Mouse (Mus musculus) stomach, embryonic 16.5 days (tissue): ENCODE measurements around the gene Sox10. TPM values are rescaled to one million over a fixed set of nuclear protein-coding genes. Genes with fewer than 3 reads are reported as not detected.

Experiments
- ATAC-seq: fragments of 200-750 bp; cut with Nextera tagmentation; 2 replicates; pipeline ENCODE4 v1.8.0; 2017; ENCODE audit warnings: moderate number of reproducible peaks, moderate TSS enrichment; ENCODE audit not compliant: insufficient read depth, low FRiP score
- H3K27ac ChIP-seq: fragments of 300-500 bp; sonication (generic); 2 replicates; pipeline ENCODE4 v1.5.1; 2014; ENCODE audit warnings: low read length
- H3K27me3 ChIP-seq: fragments of 300-500 bp; sonication (generic); 2 replicates; pipeline ENCODE4 v1.6.1; 2014; ENCODE audit warnings: low read length, control low read depth, mixed read lengths; ENCODE audit not compliant: control insufficient read depth, insufficient read depth
- H3K36me3 ChIP-seq: fragments of 300-500 bp; sonication (generic); 2 replicates; pipeline ENCODE4 v1.6.1; 2014; ENCODE audit warnings: low read length; ENCODE audit not compliant: control insufficient read depth, insufficient read depth
- H3K4me1 ChIP-seq: fragments of 300-500 bp; sonication (generic); 2 replicates; pipeline ENCODE4 v1.6.1; 2014; ENCODE audit warnings: low read length, control low read depth, mixed read lengths; ENCODE audit not compliant: control insufficient read depth, insufficient read depth
- H3K4me2 ChIP-seq: fragments of 300-500 bp; sonication (generic); 2 replicates; pipeline ENCODE4 v1.6.1; 2014; ENCODE audit warnings: low read depth, low read length, mixed read lengths
- H3K4me3 ChIP-seq: fragments of 300-500 bp; sonication (generic); replicated peaks from 2 replicates; pipeline ENCODE4 v1.5.1; 2014; ENCODE audit warnings: mild to moderate bottlenecking, low read length
- H3K9ac ChIP-seq: fragments of 300-500 bp; sonication (generic); 2 replicates; pipeline ENCODE4 v1.6.1; 2014; ENCODE audit warnings: low read length
- H3K9me3 ChIP-seq: fragments of 300-500 bp; sonication (generic); replicated peaks from 2 replicates; pipeline ENCODE4 v1.6.1; 2016; ENCODE audit warnings: low read length, control low read depth; ENCODE audit not compliant: control insufficient read depth
- WGBS: fragments of 180-500 bp; shearing (Covaris S2); extraction: QIAGEN DNeasy Blood & Tissue Kit; methylation state at CpG from one replicate; pipeline ENCODE4 v1.1.7; 2014; 5-methylcytosine and 5-hydroxymethylcytosine counted together
- polyA plus RNA-seq: library from polyadenylated mRNA; unstranded; fragments of >200 nt; fragmentation: Nextera tagmentation; extraction: Ambion mirVana; gene quantifications from 2 replicates; pipeline ENCODE4 v1.2.1, GENCODE M21; 2015

Gene Sox10
- polyA plus RNA-seq, 1 experiment from 2014 or later, result 5.3 TPM

DNA sequence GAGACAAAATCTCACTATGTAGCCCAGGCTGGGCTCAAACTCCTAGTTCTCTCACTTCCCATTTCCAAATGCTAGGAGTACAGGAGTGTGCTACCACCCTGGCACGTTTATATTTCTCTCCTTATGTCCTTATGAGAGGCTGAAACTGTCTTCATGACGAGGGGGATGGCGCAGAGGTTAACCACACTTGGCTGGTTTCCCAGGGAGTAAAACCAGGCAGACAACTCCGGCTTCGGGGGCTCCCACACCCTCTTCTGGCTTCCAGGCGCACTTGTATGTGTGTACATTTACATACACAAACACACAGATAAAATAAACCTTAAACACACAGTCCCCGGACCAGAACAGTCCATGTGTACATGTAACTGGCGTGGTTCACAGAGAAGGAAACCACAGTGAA is 21.0 kb downstream of the Sox10 start:
- WGBS, result 50% methylated on average over 8 of the region's 8 CpGs
- H3K4me3 ChIP-seq, result no peak overlapping the region
- peaks cover 15% of the 10 kb centered on the region for H3K4me1 ChIP-seq
- H3K9ac ChIP-seq, result no peak overlapping the region
- H3K9me3 ChIP-seq, result no peaks in the 10 kb centered on the region
- ATAC-seq, result no peak
- peaks cover 12% of the 10 kb centered on the region; the same call in 1 of the 2 replicates for H3K36me3 ChIP-seq
- H3K27ac ChIP-seq, result peak overlapping the region; percentile 43
- H3K4me2 ChIP-seq, result no peak overlapping the region
- H3K27me3 ChIP-seq, result no peaks in the 10 kb centered on the region

DNA sequence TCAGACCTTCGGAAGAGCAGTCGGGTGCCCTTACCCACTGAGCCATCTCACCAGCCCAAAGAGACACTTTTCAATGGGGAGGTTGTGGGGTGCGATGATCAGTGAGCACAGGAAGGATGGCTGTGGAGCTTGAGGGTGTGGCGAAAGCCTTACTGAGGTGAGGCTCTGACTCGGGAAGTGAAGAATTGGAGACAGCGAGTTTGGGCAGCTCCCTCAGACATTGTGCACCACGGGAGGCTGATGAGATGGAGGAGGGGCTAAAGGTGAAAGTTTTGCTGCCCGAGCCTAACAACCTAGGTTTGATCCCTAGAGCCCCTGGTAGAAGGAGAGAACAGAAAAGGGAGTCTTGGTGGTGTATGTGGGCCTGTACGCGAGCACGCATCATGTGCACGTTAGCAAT is 21.7 kb downstream of the Sox10 start:
- H3K4me1 ChIP-seq, result peaks cover 15% of the 10 kb centered on the region
- no peak overlapping the region for H3K4me2 ChIP-seq
- no peak overlapping the region for H3K4me3 ChIP-seq
- ATAC-seq, result no peak
- H3K9me3 ChIP-seq, result no peaks in the 10 kb centered on the region
- WGBS, result 78% methylated on average over 12 of the region's 12 CpGs
- peaks cover 10% of the 10 kb centered on the region; the same call in 1 of the 2 replicates for H3K36me3 ChIP-seq
- H3K27me3 ChIP-seq, result no peaks in the 10 kb centered on the region
- no peak overlapping the region for H3K9ac ChIP-seq
- peak overlapping the region; percentile 43 for H3K27ac ChIP-seq

DNA sequence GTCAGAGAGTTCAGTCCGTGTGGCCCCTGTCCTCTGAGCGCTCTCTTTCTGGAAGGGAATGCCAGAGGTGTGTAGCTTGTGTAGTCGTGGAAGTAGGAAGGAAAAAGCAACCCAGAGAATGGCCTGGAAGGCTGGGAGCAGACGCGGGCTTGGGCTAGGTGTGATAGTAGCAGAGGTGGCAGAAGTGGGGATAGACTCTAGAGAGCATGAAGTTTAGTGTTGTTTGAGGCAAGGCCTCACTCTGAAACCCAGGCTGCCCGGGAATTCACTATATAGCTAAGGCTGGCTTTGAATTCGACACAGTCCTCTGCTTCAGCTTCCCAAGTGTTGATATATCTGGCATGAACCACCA is 23.5 kb downstream of the Sox10 start:
- Histone ChIP-seq H3K9ac (peak overlapping the region; percentile 72), H3K36me3 (0 out of 2 replicates have a peak, but pooled peaks cover 7% of the 10 kb centered on the region), H3K4me2 (peak overlapping the region; percentile 85), H3K4me1 (peaks cover 15% of the 10 kb centered on the region), H3K27me3 (no peaks in the 10 kb centered on the region), H3K27ac (peak overlapping the region; percentile 50), H3K9me3 (no peaks in the 10 kb centered on the region), H3K4me3 (peak overlapping the region; percentile 64)
- WGBS, result 0% methylated on average over 7 of the region's 7 CpGs
- 0 out of 2 replicates have a peak, but pooled peaks have one; percentile 3 for ATAC-seq

DNA sequence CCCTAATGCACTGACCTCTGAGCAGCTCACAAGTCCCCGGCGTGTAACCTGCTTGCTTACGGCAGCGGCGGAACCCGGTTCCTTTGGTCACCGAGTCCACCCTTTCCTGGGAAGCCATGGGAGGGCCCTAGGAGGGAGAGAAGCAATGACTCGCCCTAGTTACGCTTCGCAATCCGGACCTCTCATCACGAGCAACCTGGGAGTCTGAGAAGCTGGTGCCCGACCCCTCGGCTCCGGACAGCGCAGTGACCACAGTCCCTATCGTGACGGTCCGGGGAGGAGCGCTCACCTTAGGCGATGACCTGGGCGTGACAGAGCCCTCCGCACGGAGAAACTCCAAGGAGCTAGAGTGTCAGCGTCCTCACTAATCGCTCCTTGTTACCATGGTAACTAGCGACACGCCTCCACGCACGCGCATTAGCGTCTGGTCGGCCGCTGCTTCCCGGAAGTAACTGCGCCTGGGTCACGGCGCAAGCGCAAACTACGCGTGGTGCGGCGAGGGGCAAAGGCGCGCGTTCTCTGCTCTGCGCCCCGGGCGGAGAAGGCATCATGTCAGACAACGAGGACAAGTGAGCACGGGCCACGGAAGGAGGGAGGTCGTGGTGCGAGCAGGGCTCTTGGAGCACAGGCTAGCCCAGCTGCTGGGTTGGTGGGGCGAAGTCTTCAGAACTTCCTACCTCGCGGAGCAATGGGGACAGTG is 24.0 kb downstream of the Sox10 start, which contains the start of the genes Polr2f and 1700088E04Rik:
Gene Polr2f, plus strand, starts transcription at position 144 of the 700 bp plus-strand sequence.
Gene 1700088E04Rik, minus strand, starts transcription at position 388 of the 700 bp plus-strand sequence.
- ATAC-seq, result peak; percentile 88
- H3K27ac ChIP-seq, result peak within 1 kb of the TSS; percentile 50
- H3K27me3 ChIP-seq, result no peaks in the 10 kb centered on the region
- H3K4me2 ChIP-seq, result peak within 1 kb of the TSS; percentile 85
- H3K9ac ChIP-seq, result peak within 1 kb of the TSS; percentile 72
- H3K4me3 ChIP-seq, result peak within 1 kb of the TSS; percentile 64
- H3K9me3 ChIP-seq, result no peaks in the 10 kb centered on the region
- H3K4me1 ChIP-seq, result peaks cover 15% of the 10 kb centered on the region
- 0 out of 2 replicates have a peak, but pooled peaks cover 5% of the 10 kb centered on the region for H3K36me3 ChIP-seq
- WGBS, result under 1% methylated on average over 57 of the region's 57 CpGs

DNA sequence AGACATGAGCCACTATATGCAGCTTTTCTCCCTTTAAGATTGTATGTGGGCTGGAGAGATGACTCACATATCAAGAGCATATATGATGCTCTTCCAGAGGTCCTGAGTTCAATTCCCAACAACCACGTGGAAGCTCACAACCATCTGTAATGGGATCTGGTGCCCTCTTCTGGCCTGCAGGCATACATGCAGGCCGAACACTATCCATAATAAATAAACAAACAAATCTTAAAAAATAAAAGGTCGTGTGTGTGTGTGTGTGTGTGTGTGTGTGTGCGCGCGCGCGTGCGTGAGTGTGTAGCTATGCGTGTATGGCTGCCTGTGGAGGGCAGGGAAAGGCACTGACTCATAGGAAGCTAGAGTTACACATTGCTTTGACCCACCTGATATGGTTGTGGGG is 25.4 kb downstream of the Sox10 start:
- no peak for ATAC-seq
- H3K4me3 ChIP-seq, result no peak overlapping the region
- no peak overlapping the region for H3K4me2 ChIP-seq
- H3K36me3 ChIP-seq, result no peaks in the 10 kb centered on the region
- 59% methylated on average over 10 of the region's 10 CpGs for WGBS
- peaks cover 15% of the 10 kb centered on the region for H3K4me1 ChIP-seq
- no peaks in the 10 kb centered on the region for H3K27me3 ChIP-seq
- no peak overlapping the region for H3K9ac ChIP-seq
- H3K27ac ChIP-seq, result no peak overlapping the region
- H3K9me3 ChIP-seq, result no peaks in the 10 kb centered on the region

- H3K9me3 ChIP-seq, result no peaks in the 10 kb centered on the region
- no peaks in the 10 kb centered on the region for H3K27me3 ChIP-seq
- no peak overlapping the region for H3K27ac ChIP-seq
- H3K4me3 ChIP-seq, result no peak overlapping the region
- H3K9ac ChIP-seq, result no peak overlapping the region
- ATAC-seq, result no peak
- H3K36me3 ChIP-seq, result peaks cover 7% of the 10 kb centered on the region
- 71% methylated on average over 11 of the region's 11 CpGs for WGBS
- peaks cover 4% of the 10 kb centered on the region for H3K4me1 ChIP-seq
- H3K4me2 ChIP-seq, result no peak overlapping the region
These were observed 29.1 kb downstream of the Sox10 start for GRCm38 (mm10) chr15:79135783-79136575.

DNA sequence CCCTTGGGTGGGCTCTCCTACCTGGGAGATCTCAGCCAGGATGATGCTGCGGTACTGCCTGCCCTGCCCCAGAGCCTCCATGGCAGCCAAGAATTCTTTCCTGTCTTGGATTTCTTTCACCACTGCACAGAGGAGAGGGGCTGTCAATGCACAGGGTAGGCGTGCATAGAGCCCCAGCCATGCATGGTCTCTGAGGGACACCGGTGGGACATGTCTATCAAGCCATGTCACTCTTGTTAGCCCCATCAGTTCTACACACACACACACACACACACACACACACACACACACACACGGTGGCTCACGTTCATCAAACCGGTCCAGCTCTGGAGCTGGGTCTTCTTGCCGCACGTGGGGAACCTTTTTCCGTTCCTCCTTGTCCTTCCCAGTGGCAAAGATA is 29.7 kb downstream of the Sox10 start:
- no peak overlapping the region for H3K27ac ChIP-seq
- no peak for ATAC-seq
- WGBS, result 70% methylated on average over 9 of the region's 9 CpGs

GRCm38 (mm10) chr15:79134496-79135270 is 30.4 kb downstream of the Sox10 start:
- WGBS, result 80% methylated on average over 9 of the region's 9 CpGs
- ATAC-seq, result no peak
- H3K27me3 ChIP-seq, result no peaks in the 10 kb centered on the region
- peaks cover 12% of the 10 kb centered on the region for H3K36me3 ChIP-seq
- no peak overlapping the region for H3K4me2 ChIP-seq
- no peak overlapping the region for H3K27ac ChIP-seq
- H3K4me1 ChIP-seq, result no peaks in the 10 kb centered on the region
- H3K9ac ChIP-seq, result no peak overlapping the region
- no peak overlapping the region for H3K4me3 ChIP-seq
- H3K9me3 ChIP-seq, result no peaks in the 10 kb centered on the region

More for the DNA sequence above, 29.7 kb downstream of the Sox10 start:
- Histone ChIP-seq H3K27me3 (no peaks in the 10 kb centered on the region), H3K4me3 (no peak overlapping the region), H3K4me2 (no peak overlapping the region), H3K9ac (no peak overlapping the region), H3K36me3 (peaks cover 11% of the 10 kb centered on the region), H3K4me1 (peaks cover under 1% of the 10 kb centered on the region; the same call in 1 of the 2 replicates), H3K9me3 (no peaks in the 10 kb centered on the region)
